Mouse (Mus musculus) bone marrow, adult 2 months (tissue): ENCODE data around the gene Acp2. TPM values are rescaled to one million over a fixed set of nuclear protein-coding genes. Genes with fewer than 3 reads are reported as not detected.

ENCODE experiments used
- H3K27ac ChIP-seq: fragments of 200-500 bp; 2 replicates; pipeline ENCODE4 v1.5.1; 2012; ENCODE audit warnings: low read depth, mild to moderate bottlenecking, control low read depth, inconsistent platforms, low read length; ENCODE audit not compliant: control insufficient read depth, poor library complexity, insufficient read depth
- H3K4me1 ChIP-seq: fragments of 200-500 bp; 2 replicates; pipeline ENCODE4 v1.6.1; 2011; ENCODE audit warnings: low read length; ENCODE audit not compliant: control insufficient read depth, insufficient read depth
- H3K4me3 ChIP-seq: fragments of 200-500 bp; replicated peaks from 2 replicates; pipeline ENCODE3; 2011; ENCODE audit warnings: mild to moderate bottlenecking, low read depth, low read length, control low read depth; ENCODE audit not compliant: control insufficient read depth
- CTCF ChIP-seq: fragments of 200-500 bp; IDR thresholded peaks from 2 replicates; pipeline ENCODE4 v1.5.1; 2011; ENCODE audit warnings: low read length, control low read depth; ENCODE audit not compliant: control insufficient read depth, insufficient read depth
- POLR2A ChIP-seq: fragments of 200-500 bp; IDR thresholded peaks from 2 replicates; pipeline ENCODE4 v1.6.1; 2011; ENCODE audit warnings: low read depth, mild to moderate bottlenecking, control low read depth, low read length, borderline replicate concordance; ENCODE audit not compliant: control insufficient read depth
- WGBS: fragments of 180-500 bp; shearing (Covaris S2); methylation state at CpG from one replicate; pipeline ENCODE4 v1.1.7; 2018; 5-methylcytosine and 5-hydroxymethylcytosine counted together
- polyA plus RNA-seq: library from polyadenylated mRNA; stranded (reverse); fragments of >200 nt; gene quantifications from 2 replicates; pipeline ENCODE4 v1.2.4, GENCODE M21; 2011; ENCODE audit warnings: low replicate concordance; ENCODE audit not compliant: missing spikeins, insufficient read depth, insufficient read length

Acp2 gene
- polyA plus RNA-seq, 1 experiment = 11.9 TPM

DNA sequence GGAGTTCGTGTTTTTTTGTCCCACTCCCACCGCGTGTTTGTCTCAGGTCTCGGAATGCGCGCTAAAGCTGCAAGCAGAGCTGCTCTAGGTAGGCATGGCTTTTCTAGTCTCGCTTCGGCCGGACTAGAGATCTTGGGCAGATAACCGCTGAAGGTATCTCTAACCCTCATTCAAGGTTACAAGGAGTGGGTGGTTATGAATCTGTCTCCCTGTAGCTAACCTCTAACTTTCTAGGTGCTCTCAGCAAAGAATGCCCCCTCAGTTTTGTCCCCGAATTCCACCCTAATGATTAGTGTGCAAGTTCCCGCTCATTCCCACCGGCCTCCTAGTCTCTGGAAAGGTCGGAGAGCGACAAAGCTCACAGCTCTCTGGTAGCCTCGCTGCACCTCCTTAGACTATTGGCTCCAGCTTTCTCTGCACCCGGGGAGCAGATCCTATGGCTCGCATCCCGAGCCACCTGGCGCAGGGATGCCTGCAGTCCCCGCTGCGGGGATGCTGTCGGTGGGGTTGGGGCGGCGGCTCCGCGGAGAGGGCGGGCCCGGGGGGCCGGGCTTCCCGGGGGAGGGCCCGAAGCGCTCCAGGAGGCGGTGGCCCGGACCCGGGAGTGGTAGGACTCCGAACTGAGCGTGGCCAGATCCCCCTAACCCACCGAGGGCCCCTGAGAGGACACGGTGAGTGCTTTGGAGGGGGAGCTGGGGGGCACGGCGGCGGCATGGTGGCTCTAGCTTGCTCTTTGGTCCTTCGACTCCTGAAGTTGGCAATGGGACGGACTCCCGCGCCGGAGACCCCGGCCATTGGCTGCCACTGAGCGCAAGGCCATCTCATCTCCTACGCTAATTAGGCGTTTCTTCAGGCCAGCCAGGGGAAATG, 53.8 kb downstream of the Acp2 start:
- WGBS = 1% methylated on average over 47 of the region's 52 CpGs
- no peak overlapping the region for H3K27ac ChIP-seq
- H3K4me3 ChIP-seq = peak overlapping the region; percentile 21
- H3K4me1 ChIP-seq = no peaks in the 10 kb centered on the region; the same call in 1 of the 2 replicates
- TF ChIP-seq CTCF = no peak
- no peak for TF ChIP-seq POLR2A

DNA sequence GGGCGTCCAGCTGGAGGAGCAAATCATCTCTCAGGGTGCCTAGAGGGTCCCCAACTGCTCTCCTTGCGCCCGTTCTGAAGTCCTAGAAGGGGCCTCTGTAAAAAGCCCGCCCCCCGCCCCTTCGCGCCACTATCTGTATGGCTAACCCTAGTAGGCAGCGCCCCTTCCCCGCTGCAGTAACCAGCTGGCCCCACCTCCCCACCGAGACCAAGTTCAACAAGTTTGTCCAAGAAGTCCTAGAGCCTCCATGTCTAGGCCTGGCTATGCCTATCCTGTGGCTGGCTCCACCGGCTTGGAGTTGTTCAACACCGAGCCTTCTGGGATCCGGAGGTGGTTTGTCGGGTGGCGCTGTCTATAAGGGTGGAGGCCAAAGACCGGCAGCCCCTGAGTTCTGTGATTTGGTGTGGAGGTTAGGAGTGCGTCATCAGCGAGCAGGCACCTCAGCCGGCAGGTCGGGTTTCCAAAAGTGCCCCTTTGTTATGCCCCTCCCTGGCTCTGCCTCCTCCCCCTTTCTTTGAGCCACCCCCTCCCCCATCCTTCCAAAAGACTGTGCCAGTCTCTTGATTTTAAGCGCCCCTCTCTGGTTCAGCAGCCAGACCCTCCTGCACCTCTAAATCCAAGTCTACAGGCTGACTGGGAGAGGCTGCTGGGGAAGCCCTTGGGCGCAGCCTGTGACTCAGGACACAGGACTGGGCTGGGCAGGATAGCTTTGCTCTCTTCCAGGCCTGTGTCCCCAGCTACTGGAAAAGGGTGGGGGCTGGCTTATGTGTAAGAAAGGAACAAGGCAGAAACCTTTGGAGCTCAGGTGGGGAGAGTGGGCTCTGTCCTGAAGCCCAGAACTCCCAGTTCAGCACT, 54.7 kb downstream of the Acp2 start:
- TF ChIP-seq POLR2A (no peak), CTCF (no peak)
- 11% methylated on average over 22 of the region's 22 CpGs for WGBS
- H3K27ac ChIP-seq = no peak overlapping the region
- H3K4me1 ChIP-seq = no peaks in the 10 kb centered on the region; the same call in 1 of the 2 replicates
- H3K4me3 ChIP-seq = no peak overlapping the region

DNA sequence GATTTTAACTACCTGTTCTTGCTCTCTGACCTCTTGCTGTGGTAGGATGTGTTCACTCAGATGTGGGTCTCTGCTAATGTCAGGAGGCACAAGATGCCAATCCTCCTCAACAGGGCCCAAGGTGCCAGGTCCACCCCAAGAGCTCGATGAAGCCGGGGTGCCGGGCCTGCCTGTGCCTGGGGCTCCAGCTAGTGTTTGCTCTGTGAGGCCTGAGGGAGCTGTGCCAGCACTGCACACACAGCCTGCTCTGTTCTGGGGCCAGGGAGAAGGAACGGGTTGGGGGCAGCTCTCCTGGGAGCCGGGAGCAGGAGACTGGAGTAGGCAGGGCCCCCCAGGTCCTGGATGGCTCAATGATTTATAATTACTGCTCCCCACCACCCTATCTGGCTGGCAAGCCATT, 55.4 kb downstream of the Acp2 start:
- Histone ChIP-seq H3K4me3 (no peak overlapping the region), H3K4me1 (no peaks in the 10 kb centered on the region; the same call in 1 of the 2 replicates), H3K27ac (no peak overlapping the region)
- TF ChIP-seq CTCF = no peak
- TF ChIP-seq POLR2A = no peak
- 86% methylated on average over 5 of the region's 5 CpGs for WGBS

- Histone ChIP-seq H3K4me1 (no peaks in the 10 kb centered on the region; the same call in 1 of the 2 replicates), H3K4me3 (no peak overlapping the region), H3K27ac (no peak overlapping the region)
- TF ChIP-seq POLR2A = no peak
- no peak for TF ChIP-seq CTCF
- WGBS = 54% methylated on average over 1 of the region's 1 CpGs
These were observed 56.1 kb downstream of the Acp2 start for GRCm38 (mm10) chr2:91258830-91259229.

DNA sequence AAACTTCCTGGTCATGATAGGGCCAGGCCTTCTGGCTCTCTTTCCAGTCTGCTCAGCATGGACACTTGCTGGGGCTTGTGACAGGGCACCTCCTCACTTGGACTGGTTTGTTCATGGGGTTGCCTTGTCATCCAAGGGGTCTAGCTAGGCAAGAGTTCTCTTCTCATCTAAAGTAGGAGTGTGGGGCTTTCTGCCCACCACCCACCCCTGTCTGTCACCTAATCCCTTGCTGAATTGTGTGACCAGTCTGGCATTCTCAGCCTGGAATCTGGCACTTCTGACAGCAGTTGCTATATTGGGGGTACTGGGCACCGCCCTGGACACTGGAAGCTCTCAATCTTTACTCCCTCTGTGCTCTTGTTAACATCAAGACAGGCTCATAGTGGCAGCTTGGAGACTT, 56.8 kb downstream of the Acp2 start:
- no peaks in the 10 kb centered on the region; the same call in 1 of the 2 replicates for H3K4me1 ChIP-seq
- no peak overlapping the region for H3K27ac ChIP-seq
- 86% methylated on average over 1 of the region's 1 CpGs for WGBS
- no peak overlapping the region for H3K4me3 ChIP-seq
- TF ChIP-seq POLR2A = no peak
- TF ChIP-seq CTCF = no peak

Other genes with a start within 250 kb of the Acp2 start
- gene Rapsn, start 167.3 kb upstream of the Acp2 start, polyA plus RNA-seq = 2.1 and 2.4 TPM in 2 replicates
- gene Psmc3, start 148.9 kb upstream of the Acp2 start, polyA plus RNA-seq = 264 and 333 TPM in 2 replicates
- gene Slc39a13, start 132.5 kb upstream of the Acp2 start, polyA plus RNA-seq = 6.8 and 15.6 TPM in 2 replicates
- gene Spi1, start 120.5 kb upstream of the Acp2 start, polyA plus RNA-seq = 28.0 and 65.7 TPM in 2 replicates
- gene Mybpc3, start 84.7 kb upstream of the Acp2 start, polyA plus RNA-seq = 0.54 and 1.1 TPM in 2 replicates
- gene Madd, start 19.0 kb upstream of the Acp2 start, polyA plus RNA-seq = 20.5 and 44.4 TPM in 2 replicates
- 11.0 and 14.0 TPM in 2 replicates for gene Nr1h3, start 51 bp upstream of the Acp2 start, polyA plus RNA-seq
- 14.4 and 32.4 TPM in 2 replicates for gene Ddb2, start 34.1 kb downstream of the Acp2 start, polyA plus RNA-seq
- 2.6 and 6.7 TPM in 2 replicates for gene Pacsin3, start 53.1 kb downstream of the Acp2 start, polyA plus RNA-seq
- gene Arfgap2, start 62.1 kb downstream of the Acp2 start, polyA plus RNA-seq = 31.3 and 47.4 TPM in 2 replicates
- 3.8 and 7.8 TPM in 2 replicates for gene 1110051M20Rik, start 241.8 kb downstream of the Acp2 start, polyA plus RNA-seq